Mouse (Mus musculus): ENCODE data around the gene Efcab2. TPM values are rescaled to one million over a fixed set of nuclear protein-coding genes. Genes with fewer than 3 reads are reported as not detected.

The Efcab2 gene
- polyA plus RNA-seq, 1 experiment from 2014 or later, result 4.1 TPM

- no peak for ATAC-seq (ENCODE audit: insufficient number of reproducible peaks, insufficient read depth, low FRiP score, low TSS enrichment, low read depth)
- Histone ChIP-seq H3K4me2 (peak overlapping the region; percentile 98), H3K27ac (peak overlapping the region; percentile 95), H3K9me3 (no peaks in the 10 kb centered on the region), H3K36me3 (no peaks in the 10 kb centered on the region), H3K9ac (peak overlapping the region; percentile 92), H3K4me1 (peaks cover 28% of the 10 kb centered on the region), H3K27me3 (no peaks in the 10 kb centered on the region), H3K4me3 (peak overlapping the region; percentile 87)
- under 1% methylated on average over 21 of the region's 21 CpGs for WGBS
Measured at GRCm38 (mm10) chr1:178527185-178527546, 121.3 kb downstream of the Efcab2 start.

DNA sequence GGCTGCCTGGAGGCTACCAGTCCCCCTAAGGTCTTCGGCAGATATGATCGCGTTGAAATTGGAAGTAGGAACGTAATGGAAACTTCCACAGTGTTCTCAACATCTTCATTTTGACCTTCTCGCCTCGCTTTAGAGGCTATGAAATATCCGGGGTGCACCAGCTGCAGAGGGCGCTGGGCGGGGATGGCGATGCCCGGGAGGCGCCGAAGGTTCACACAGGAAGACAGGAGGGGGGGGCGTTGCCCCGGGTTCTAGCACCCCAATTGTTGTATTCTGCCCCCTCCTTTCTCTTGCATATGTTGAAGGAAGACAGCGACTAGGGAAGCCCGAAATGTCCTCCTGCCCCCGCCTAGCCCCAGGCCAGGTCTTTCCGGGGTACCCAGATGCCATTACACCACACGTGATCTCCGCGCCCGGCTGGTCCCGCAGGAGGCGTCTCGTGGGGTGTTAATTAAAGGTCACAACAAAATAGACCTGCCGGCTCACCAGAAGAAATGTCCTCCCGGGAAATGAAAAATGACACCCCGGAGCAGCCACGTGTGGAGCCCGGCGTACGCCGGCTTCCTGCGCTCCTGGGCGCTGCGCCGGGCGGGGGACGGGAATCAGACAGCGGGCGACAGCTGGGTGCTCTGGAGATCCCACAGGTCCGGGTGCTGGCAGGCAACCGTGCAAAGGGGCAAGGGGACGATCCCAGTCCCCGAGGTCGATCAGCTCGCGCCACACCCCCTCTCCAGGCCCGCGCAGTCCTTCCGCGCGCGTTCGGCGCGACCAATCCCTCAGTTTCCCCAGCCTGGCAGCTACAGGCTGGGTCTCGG, 121.9 kb downstream of the Efcab2 start:
- Histone ChIP-seq H3K4me1 (peaks cover 34% of the 10 kb centered on the region), H3K9me3 (no peaks in the 10 kb centered on the region), H3K4me2 (peak overlapping the region; percentile 98), H3K4me3 (peak overlapping the region; percentile 87), H3K36me3 (no peaks in the 10 kb centered on the region), H3K9ac (peak overlapping the region; percentile 92), H3K27me3 (no peaks in the 10 kb centered on the region), H3K27ac (peak overlapping the region; percentile 95)
- ATAC-seq (ENCODE audit: insufficient number of reproducible peaks, insufficient read depth, low FRiP score, low TSS enrichment, low read depth), result 0 out of 2 replicates have a peak, but pooled peaks have one; percentile 7
- under 1% methylated on average over 59 of the region's 59 CpGs for WGBS

GRCm38 (mm10) chr1:178528431-178529351, 122.8 kb downstream of the Efcab2 start, which contains the start of gene Kif26b:
Gene Kif26b, plus strand, starts transcription at chr1:178529125.
- Histone ChIP-seq H3K4me3 (peak within 1 kb of the TSS; percentile 87), H3K27me3 (no peaks in the 10 kb centered on the region), H3K4me2 (peak within 1 kb of the TSS; percentile 98), H3K36me3 (peaks cover 5% of the 10 kb centered on the region; the same call in 1 of the 2 replicates), H3K9ac (peak within 1 kb of the TSS; percentile 92), H3K4me1 (peaks cover 30% of the 10 kb centered on the region), H3K27ac (peak within 1 kb of the TSS; percentile 95), H3K9me3 (no peaks in the 10 kb centered on the region)
- peak; percentile 68; the same call in 1 of the 2 replicates for ATAC-seq (ENCODE audit: insufficient number of reproducible peaks, insufficient read depth, low FRiP score, low TSS enrichment, low read depth)
- under 1% methylated on average over 92 of the region's 92 CpGs for WGBS

DNA sequence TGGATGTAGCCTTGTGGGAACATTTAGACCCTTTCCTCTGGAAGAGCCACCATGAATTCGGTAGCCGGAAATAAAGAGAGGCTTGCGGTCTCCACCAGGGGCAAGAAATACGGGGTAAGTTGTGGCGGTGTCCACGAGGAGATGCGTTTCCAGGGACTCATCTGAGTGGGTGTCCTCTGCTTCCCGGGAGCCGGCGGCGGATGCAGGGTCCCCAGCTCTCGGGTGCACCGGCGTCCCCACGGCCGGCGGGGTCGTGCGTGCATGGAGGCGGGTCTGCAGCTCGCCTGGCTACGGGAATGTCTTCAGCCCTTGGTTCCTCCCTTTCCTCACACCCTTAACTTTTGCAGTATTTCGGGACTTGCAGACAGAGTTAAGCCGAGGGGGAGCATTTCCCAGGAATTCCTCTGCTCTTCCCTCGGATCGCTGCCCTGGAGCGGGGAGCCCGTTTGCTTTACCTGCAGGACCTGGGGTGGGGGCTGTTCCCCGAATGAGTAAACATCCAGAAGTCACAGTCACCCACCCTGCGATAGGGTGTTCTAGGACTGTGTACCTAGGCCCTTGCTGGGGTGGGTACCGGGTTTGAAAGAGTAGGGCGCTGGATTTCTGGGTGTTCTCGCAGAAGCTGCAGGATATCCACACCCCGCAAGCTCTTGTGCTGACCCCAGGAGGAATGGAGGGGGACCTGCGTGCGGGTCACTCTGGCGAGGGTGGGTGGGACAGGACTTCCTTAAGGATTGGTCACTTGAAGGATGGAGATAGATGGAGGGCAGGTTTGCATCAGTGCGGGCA, 123.8 kb downstream of the Efcab2 start:
- Histone ChIP-seq H3K4me2 (peak overlapping the region; percentile 98), H3K9ac (peak overlapping the region; percentile 92), H3K27me3 (no peaks in the 10 kb centered on the region), H3K27ac (peak overlapping the region; percentile 95), H3K36me3 (peaks cover 13% of the 10 kb centered on the region), H3K4me3 (peak overlapping the region; percentile 87), H3K9me3 (no peaks in the 10 kb centered on the region), H3K4me1 (peaks cover 34% of the 10 kb centered on the region)
- WGBS, result under 1% methylated on average over 38 of the region's 38 CpGs
- no peak; the same call in 1 of the 2 replicates for ATAC-seq (ENCODE audit: insufficient number of reproducible peaks, insufficient read depth, low FRiP score, low TSS enrichment, low read depth)

DNA sequence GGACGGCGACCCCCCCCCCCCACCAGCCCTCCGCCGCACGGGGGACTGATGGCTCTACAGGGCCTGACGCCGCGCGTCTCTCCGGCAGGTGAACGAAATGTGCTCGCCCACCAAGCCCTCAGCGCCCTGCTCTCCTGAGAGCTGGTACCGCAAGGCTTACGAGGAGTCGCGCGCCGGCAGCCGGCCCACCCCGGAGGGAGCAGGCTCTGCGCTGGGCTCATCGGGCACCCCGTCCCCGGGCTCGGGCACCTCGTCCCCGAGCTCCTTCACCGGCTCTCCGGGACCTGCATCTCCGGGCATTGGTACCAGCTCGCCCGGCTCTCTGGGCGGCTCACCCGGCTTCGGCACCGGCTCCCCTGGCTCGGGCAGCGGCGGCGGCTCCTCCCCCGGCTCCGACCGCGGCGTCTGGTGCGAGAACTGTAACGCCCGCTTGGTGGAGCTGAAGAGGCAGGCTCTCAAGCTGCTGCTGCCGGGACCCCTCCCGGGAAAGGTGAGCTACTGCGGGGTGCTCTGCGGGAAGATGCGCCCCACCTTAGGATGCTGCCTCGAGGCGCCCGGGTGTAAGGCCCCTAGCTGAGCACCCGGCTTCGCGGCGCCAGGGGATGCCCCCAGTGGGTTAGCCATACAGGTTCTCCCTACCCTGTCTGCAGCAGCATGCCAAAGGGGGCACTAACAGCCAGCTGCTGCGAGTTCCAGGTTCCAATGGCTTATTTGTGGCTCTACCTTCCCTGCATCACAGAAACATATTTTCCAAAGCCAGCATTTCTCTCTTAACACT, 124.6 kb downstream of the Efcab2 start:
- Histone ChIP-seq H3K9ac (peak overlapping the region; percentile 92), H3K4me3 (peak overlapping the region; percentile 87), H3K9me3 (0 out of 2 replicates have a peak, but pooled peaks cover 3% of the 10 kb centered on the region), H3K27me3 (no peaks in the 10 kb centered on the region), H3K27ac (peak overlapping the region; percentile 95), H3K4me2 (peak overlapping the region; percentile 98), H3K36me3 (peaks cover 21% of the 10 kb centered on the region), H3K4me1 (peaks cover 34% of the 10 kb centered on the region)
- under 1% methylated on average over 51 of the region's 62 CpGs for WGBS
- peak; percentile 23 for ATAC-seq (ENCODE audit: insufficient number of reproducible peaks, insufficient read depth, low FRiP score, low TSS enrichment, low read depth)

Small RNAs within 50 kb of the gene (microRNA-seq; reads per million reads assigned to microRNA genes)
- not detected for gene Gm27458

Other genes starting within 250 kb of the Efcab2 start
- gene Desi2, start 218.7 kb upstream of the Efcab2 start, polyA plus RNA-seq (2015; fragmentation: Nextera tagmentation; extraction: Ambion mirVana), result 24.1 and 25.3 TPM in 2 replicates
- gene Cox20, start 87.0 kb upstream of the Efcab2 start, polyA plus RNA-seq (2015; fragmentation: Nextera tagmentation; extraction: Ambion mirVana), result 167 TPM in 2 replicates
- 386 and 418 TPM in 2 replicates for gene Hnrnpu, start 68.3 kb upstream of the Efcab2 start, polyA plus RNA-seq (2015; fragmentation: Nextera tagmentation; extraction: Ambion mirVana)
- gene Kif26b, start 123.0 kb downstream of the Efcab2 start, polyA plus RNA-seq (2015; fragmentation: Nextera tagmentation; extraction: Ambion mirVana), result 26.0 and 28.6 TPM in 2 replicates